Mouse (Mus musculus) cerebellum, adult 11 months (tissue): ENCODE results near the gene Serpina1c.
"Not testable (repeated sequence)": the region's sequence is repeated elsewhere in the genome, so short reads cannot be mapped to it uniquely, and the experiment has no call there.

Experiments
- DNase-seq: peaks from one replicate; pipeline ENCODE4 v3.0.0; 2022

The Serpina1c gene

DNA sequence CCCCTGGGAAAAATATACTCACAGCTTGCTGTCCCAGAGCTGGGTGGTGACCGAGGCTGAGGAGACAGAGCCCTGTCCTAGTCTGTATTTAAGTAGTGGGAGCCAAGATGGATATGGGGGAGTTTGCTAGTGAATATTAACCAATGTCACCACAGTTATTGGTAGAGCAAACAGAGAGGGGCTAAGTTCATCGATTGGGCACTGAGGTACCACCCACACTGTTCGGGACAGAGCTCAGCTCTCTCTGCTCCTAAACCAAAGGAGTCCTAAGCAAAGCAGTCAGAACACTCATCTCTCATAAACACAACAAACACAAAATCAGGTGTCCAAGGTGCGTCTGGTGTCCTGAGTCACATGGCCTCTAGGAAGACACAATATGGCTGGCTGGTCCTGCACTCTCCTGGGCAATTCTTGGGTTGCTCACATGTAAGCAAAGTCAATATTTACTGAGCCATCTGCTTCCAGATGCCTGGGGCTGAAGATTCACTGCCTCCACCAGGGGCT lies at the start of gene Serpina1c:
Gene Serpina1c, minus strand, starts transcription at position 51 of the 504 bp plus-strand sequence.
- not testable (repeated sequence) for DNase-seq

DNA sequence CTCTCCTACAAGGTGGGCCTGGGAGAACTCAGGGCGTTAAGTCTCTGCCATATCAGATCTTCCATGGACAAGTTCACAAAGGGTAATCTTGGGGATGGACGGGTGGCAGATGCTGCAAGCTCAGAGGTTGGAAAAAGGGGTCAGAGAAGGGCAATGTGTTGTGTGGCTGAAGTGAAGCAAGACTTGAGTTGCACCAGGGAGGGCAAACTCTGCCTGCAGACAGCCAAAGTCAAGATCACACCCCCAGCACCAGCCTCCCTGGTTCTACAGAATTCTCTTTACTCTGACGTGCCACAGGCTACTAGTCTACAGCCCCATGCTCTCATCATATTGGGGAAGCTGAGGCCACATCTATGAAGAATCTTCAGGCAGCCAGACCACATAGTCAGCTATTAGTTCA lies 48.3 kb upstream of the Serpina1c start:
- DNase-seq = not testable (repeated sequence)

DNA sequence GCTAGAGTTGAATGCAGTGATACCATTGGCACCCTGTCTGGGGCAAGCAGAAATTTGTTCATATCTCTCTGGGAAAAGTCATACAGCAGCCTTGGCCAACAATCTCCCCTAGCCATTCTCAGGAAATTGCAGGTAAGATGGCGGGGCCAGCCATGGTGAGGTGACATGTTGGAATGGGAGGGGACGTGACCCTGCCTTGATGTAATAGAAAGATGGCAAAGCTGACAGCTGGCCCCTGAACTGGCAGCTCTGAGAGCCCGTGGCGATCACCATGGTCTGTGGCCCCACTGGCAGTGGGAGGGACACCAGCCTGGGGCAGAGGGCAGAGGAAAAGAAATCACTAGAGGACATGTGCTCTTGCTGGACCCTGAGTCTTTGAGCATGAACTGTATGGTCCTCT lies 41.6 kb upstream of the Serpina1c start:
- DNase-seq = no peak

DNA sequence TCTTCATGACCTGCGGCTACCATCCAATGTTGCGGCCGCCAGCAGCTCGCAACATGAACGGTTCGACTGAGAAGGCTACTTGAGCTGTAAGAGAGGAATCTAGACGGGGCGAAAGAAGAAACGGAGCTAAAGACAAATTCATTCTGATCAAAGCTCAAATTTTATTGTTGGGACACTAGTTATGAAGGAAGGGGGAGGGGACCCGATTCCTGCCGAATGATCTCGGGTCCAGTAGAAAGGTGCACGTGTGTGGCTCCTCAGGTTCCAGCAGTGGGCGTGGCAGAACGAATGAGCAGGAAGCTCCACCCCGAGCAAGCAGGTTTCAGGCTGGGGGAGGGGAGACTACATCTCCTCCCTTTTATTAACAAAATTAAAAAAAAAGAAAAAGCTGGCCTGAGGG lies 4.5 kb upstream of the Serpina1c start:
- DNase-seq = not testable (repeated sequence)

DNA sequence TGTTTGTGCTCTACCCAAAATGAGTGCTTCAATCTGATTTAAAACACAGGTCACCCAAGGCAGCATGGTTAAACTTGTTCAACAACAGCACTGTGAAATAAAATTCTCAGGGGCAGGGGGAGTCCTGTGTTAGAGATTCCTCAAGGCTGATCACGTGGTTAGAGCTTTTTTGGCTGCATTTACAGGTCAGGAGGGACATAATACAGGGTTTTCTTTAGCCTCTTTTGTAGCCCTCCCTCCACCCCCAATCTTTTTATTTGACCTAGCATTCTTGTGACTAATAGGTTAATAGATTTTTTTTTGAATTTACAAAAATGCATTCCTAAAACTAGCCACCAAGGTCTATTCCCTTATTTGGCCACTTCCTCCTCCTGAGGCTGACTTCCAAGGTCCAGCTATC lies 3.1 kb upstream of the Serpina1c start:
- DNase-seq = not testable (repeated sequence)

DNA sequence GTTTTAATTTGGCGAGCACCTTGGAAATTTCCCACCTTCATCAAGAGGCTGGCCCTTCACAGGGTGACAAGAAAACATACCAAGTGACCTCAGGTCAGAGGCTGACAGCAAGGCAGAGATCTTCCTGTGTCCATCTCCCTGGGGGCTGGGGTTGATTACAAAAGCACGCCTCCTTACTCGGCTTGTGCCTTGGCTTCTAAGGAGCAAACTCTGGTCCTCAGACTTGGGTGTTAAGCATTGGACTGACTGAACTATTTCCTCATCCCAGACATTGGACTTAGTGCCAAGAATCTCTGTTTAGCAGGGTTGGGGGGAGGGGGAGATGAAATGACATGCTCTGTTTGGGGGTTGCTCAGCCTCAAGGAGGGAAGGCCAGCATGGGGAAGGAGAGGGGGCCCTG lies 2.8 kb downstream of the Serpina1c start:
- DNase-seq = not testable (repeated sequence)

DNA sequence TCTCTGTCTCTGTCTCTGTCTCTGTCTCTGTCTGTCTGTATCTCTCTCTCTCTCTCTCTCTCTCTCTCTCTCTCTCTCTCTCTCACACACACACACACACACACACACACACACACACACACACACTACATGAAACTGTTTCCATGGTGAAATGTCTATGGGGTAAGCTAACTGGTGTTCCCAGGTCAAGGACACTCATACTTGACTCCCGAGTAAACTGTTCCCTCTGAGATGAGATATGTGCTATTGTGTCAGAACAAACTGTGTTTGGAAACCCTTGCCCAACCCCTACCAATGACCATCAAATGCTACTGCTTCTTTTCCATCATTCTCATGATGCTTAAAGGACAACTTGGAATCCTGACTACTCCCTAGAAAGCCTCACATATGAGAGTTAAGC lies 37.8 kb downstream of the Serpina1c start:
- not testable (repeated sequence) for DNase-seq

DNA sequence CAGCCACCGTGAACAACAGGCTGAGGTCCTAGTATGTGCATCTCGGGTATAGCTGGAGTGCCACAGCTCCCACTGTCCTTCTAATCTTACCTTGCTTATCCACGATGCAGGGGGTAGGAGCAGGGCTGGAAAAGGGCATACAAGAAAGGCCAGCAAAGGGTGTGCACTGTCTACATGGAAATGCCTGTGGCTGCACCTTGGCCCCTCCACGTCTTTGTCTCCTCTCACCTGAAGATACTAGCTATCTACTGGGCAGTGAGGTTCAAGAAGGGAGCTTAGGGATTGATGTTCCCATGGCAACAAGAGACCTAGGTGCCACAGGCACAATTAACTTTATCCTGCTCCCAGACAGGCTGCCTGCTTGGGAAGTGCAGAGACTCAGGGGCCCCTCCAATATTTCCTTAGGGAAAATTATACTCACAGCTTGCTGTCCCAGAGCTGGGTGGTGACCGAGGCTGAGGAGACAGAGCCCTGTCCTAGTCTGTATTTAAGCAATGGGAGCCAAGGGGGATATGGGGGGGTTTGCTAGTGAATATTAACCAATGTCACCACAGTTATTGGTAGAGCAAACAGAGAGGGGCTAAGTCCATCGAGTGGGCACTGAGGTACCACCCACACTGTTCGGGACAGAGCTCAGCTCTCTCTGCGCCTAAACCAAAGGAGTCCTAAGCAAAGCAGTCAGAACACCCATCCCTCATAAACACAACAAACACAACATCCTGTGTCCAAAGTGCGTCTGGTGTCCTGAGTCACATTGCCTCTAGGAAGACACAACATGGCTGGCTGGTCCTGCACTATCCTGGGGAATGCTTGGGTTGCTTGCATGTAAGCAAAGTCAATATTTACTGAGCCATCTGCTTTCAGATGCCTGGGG lies 41.3 kb downstream of the Serpina1c start, which contains the start of gene Serpina1a:
Gene Serpina1a, minus strand, starts transcription at position 462 of the 874 bp plus-strand sequence.
- DNase-seq = not testable (repeated sequence)

DNA sequence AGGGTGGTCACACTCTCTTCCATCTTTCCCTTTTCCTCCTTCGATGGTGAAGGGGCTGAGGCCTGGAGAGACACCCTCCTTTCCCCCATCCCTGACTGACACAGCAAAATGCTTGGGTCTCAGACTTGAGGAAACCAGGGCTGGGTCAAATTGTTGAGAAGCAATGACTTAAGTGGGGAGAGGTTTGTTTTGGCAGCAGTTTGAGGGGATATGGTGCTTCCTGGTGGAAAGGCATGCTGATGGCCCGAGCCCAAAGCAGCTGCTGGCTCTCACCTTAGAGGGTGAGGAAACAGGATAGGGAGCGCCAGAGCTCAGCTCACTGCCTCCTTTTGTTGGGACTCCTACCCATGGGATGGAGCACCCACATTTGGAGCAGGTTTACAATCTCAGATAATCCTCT lies 43.7 kb downstream of the Serpina1c start:
- DNase-seq = no peak

DNA sequence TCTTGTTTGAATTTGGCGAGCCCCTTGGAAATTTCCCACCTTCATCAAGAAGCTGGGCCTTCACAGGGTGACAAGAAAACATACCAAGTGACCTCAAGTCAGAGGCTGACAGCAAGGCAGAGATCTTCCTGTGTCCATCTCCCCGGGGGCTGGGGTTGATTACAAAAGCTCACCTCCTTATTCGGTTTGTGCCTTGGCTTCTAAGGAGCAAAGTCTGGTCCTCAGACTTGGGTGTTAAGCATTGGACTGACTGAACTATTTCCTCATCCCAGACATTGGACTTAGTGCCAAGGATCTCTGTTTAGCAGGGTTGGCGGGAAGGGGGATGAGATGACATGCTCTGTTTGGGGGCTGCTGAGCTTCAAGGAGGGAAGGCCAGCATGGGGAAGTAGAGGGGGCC lies 44.1 kb downstream of the Serpina1c start:
- DNase-seq = not testable (repeated sequence)

DNA sequence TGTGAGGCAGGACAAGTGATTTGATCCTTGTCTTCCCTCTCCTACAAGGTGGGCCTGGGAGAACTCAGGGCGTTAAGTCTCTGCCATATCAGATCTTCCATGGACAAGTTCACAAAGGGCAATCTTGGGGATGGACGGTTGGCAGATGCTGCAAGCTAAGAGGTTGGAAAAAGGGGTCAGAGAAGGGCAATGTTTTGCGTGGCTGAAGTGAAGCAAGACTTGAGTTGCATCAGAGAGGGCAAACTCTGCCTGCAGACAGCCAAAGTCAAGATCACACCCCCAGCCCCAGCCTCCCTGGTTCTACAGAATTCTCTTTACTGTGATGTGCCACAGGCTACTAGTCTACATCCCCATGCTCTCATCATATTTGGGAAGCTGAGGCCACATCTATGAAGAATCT lies 45.1 kb downstream of the Serpina1c start:
- not testable (repeated sequence) for DNase-seq

DNA sequence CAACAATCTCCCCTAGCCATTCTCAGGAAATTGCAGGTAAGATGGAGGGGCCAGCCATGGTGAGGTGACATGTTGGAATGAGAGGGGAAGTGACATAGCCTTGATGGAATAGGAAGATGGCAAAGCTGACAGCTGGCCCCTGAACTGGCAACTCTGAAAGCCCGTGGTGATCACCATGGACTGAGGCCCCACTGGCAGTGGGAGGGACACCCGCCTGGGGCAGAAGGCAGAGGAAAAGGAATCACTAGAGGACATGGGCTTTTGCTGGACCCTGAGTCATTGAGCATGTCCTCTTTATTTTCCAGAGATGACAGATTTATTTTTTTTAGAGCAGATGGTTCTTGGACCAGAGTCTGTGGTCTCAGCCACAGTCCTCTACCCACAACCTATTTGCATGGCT lies 51.7 kb downstream of the Serpina1c start:
- DNase-seq = not testable (repeated sequence)
